Comparison of ENCODE assay signal across 14 mouse cellular contexts in genomic region chr13:21811074-21811473, GRCm38 (mm10). TPM values are rescaled to one million over a fixed set of nuclear protein-coding genes. Genes with fewer than 3 reads are reported as not detected.
A peak's percentile ranks its signal among the peaks of the same experiment; 100 is the strongest.
DNase-seq lines count a peak whose midpoint lies in the region; ATAC-seq and TF ChIP-seq lines count a peak whose summit lies in the region.
"Not testable (repeated sequence)": the region's sequence is repeated elsewhere in the genome, so short reads cannot be mapped to it uniquely, and the experiment has no call there.
"Had no signal": no experiment of that assay in that cellular context is flagged by ENCODE, and none has a peak within 500 bp of the region (broad histone marks: within the 10 kb centered on the region; RNA-seq: fewer than 3 reads in every experiment).

No protein-coding gene starts in this region.

- H3K36me3 ChIP-seq in embryonic facial prominence, embryonic 12.5 days; forebrain, embryonic 14.5 days (ENCODE audit: control insufficient read depth, insufficient read depth, low read length); hindbrain, embryonic 11.5 days (ENCODE audit: control insufficient read depth, insufficient read depth, low read length); intestine, embryonic 16.5 days (ENCODE audit: control insufficient read depth, insufficient read depth, low read length); limb, embryonic 13.5 days; lung, embryonic 14.5 days (ENCODE audit: insufficient read depth); midbrain, embryonic 13.5 days; neural tube, embryonic 13.5 days: not testable (repeated sequence)

- not testable (repeated sequence) for TF ChIP-seq CTCF in lung, embryonic 14.5 days (IDR thresholded peaks at IDR 0.05; ENCODE audit: low read depth)

- DNase-seq in forebrain, embryonic 14.5 days (ENCODE audit: low spot score); hindbrain, embryonic 11.5 days (ENCODE audit: low spot score); lung, embryonic 14.5 days: not testable (repeated sequence)

- H3K27me3 ChIP-seq in embryonic facial prominence, embryonic 12.5 days; forebrain, embryonic 14.5 days (replicated peaks; ENCODE audit: control insufficient read depth, insufficient read depth, low read length); hindbrain, embryonic 11.5 days (ENCODE audit: control insufficient read depth, insufficient read depth, low read length); intestine, embryonic 16.5 days (replicated peaks; ENCODE audit: control insufficient read depth, insufficient read depth, low read length); limb, embryonic 13.5 days; lung, embryonic 14.5 days (ENCODE audit: insufficient read depth, low read length); midbrain, embryonic 13.5 days; neural tube, embryonic 13.5 days: not testable (repeated sequence)

- no CpG with 5 or more reads among the region's 8 CpGs for WGBS in embryonic facial prominence, embryonic 12.5 days
- no CpG with 5 or more reads among the region's 8 CpGs for WGBS in forebrain, embryonic 14.5 days
- WGBS in hindbrain, embryonic 11.5 days = no CpG with 5 or more reads among the region's 8 CpGs
- WGBS in intestine, embryonic 16.5 days = no CpG with 5 or more reads among the region's 8 CpGs
- no CpG with 5 or more reads among the region's 8 CpGs for WGBS in limb, embryonic 13.5 days
- WGBS in lung, embryonic 14.5 days = no CpG with 5 or more reads among the region's 8 CpGs
- no CpG with 5 or more reads among the region's 8 CpGs for WGBS in midbrain, embryonic 13.5 days
- no CpG with 5 or more reads among the region's 8 CpGs for WGBS in neural tube, embryonic 13.5 days

- H3K4me3 ChIP-seq in embryonic facial prominence, embryonic 12.5 days; forebrain, embryonic 14.5 days (ENCODE audit: low read depth, low read length); hindbrain, embryonic 11.5 days (ENCODE audit: low read depth, low read length); intestine, embryonic 16.5 days (ENCODE audit: low read length); limb, embryonic 13.5 days; lung, embryonic 14.5 days (ENCODE audit: low read depth, low read length); midbrain, embryonic 13.5 days (replicated peaks); neural tube, embryonic 13.5 days: not testable (repeated sequence)

- H3K9me3 ChIP-seq in embryonic facial prominence, embryonic 12.5 days; forebrain, embryonic 14.5 days (replicated peaks; ENCODE audit: control insufficient read depth, low read length); hindbrain, embryonic 11.5 days (ENCODE audit: control insufficient read depth, low read length); intestine, embryonic 16.5 days (ENCODE audit: control insufficient read depth, low read length); limb, embryonic 13.5 days; lung, embryonic 14.5 days (ENCODE audit: low read depth, low read length); midbrain, embryonic 13.5 days; neural tube, embryonic 13.5 days: not testable (repeated sequence)

- H3K4me1 ChIP-seq in embryonic facial prominence, embryonic 12.5 days; forebrain, embryonic 14.5 days (ENCODE audit: control insufficient read depth, insufficient read depth, low read length); hindbrain, embryonic 11.5 days (replicated peaks; ENCODE audit: control insufficient read depth, insufficient read depth, low read length); intestine, embryonic 16.5 days (ENCODE audit: control insufficient read depth, insufficient read depth, low read length); limb, embryonic 13.5 days; lung, embryonic 14.5 days (ENCODE audit: insufficient read depth); midbrain, embryonic 13.5 days (replicated peaks); neural tube, embryonic 13.5 days (replicated peaks): not testable (repeated sequence)

- H3K9ac ChIP-seq in embryonic facial prominence, embryonic 12.5 days; forebrain, embryonic 14.5 days (ENCODE audit: low read length); hindbrain, embryonic 11.5 days (ENCODE audit: low read depth, low read length); intestine, embryonic 16.5 days (ENCODE audit: low read depth, low read length); limb, embryonic 13.5 days; lung, embryonic 14.5 days; midbrain, embryonic 13.5 days (replicated peaks); neural tube, embryonic 13.5 days: not testable (repeated sequence)

- not testable (repeated sequence) for H3K27ac ChIP-seq in embryonic facial prominence, embryonic 12.5 days; forebrain, embryonic 14.5 days (ENCODE audit: low read depth, low read length); hindbrain, embryonic 11.5 days (ENCODE audit: low read depth, low read length); intestine, embryonic 16.5 days (ENCODE audit: low read length); limb, embryonic 13.5 days; lung, embryonic 14.5 days (ENCODE audit: low read depth); midbrain, embryonic 13.5 days; neural tube, embryonic 13.5 days (replicated peaks)

- not testable (repeated sequence) for H3K4me2 ChIP-seq in embryonic facial prominence, embryonic 12.5 days (replicated peaks); forebrain, embryonic 14.5 days (ENCODE audit: low read length); hindbrain, embryonic 11.5 days (replicated peaks; ENCODE audit: low read depth, low read length); intestine, embryonic 16.5 days (ENCODE audit: low read depth, low read length); limb, embryonic 13.5 days (replicated peaks); lung, embryonic 14.5 days; midbrain, embryonic 13.5 days (replicated peaks); neural tube, embryonic 13.5 days

- peak; percentile 29; the same call in 1 of the 2 replicates for ATAC-seq in embryonic facial prominence, embryonic 12.5 days (ENCODE audit: insufficient number of reproducible peaks, insufficient read depth, low FRiP score, low TSS enrichment)
- peak; percentile 22 for ATAC-seq in forebrain, embryonic 14.5 days
- ATAC-seq in hindbrain, embryonic 11.5 days (ENCODE audit: low FRiP score) = peak; percentile 48
- ATAC-seq in intestine, embryonic 16.5 days = peak; percentile 19
- ATAC-seq in limb, embryonic 13.5 days (ENCODE audit: low FRiP score, low read depth) = peak; percentile 13
- ATAC-seq in lung, embryonic 14.5 days (ENCODE audit: insufficient read depth) = peak; percentile 41
- peak; percentile 47 for ATAC-seq in midbrain, embryonic 13.5 days
- peak; percentile 18 for ATAC-seq in neural tube, embryonic 13.5 days (ENCODE audit: low read depth)

RNA-seq across cellular contexts. Expression of gene Hist1h4m, which starts 0.5 kb away (rescaled TPM):
- polyA plus RNA-seq in embryonic facial prominence, embryonic 12.5 days (2016; fragmentation: Nextera tagmentation; extraction: Ambion mirVana) = not detected in 2 replicates
- not detected in 2 replicates for polyA plus RNA-seq in forebrain, embryonic 14.5 days (2014; fragmentation: Nextera tagmentation; extraction: Ambion mirVana)
- not detected in 2 replicates for polyA plus RNA-seq in hindbrain, embryonic 11.5 days (2014; fragmentation: Nextera tagmentation; extraction: Ambion mirVana)
- polyA plus RNA-seq in intestine, embryonic 16.5 days (2015; fragmentation: Nextera tagmentation; extraction: Ambion mirVana) = 1.0 TPM in 1 of 2 replicates, not detected in the other
- not detected in 2 replicates for polyA plus RNA-seq in limb, embryonic 13.5 days (2015; fragmentation: Nextera tagmentation; extraction: Ambion mirVana)
- not detected in 2 replicates for polyA plus RNA-seq in lung, embryonic 14.5 days (2014; fragmentation: Nextera tagmentation; extraction: Ambion mirVana)
- not detected in 2 replicates for polyA plus RNA-seq in midbrain, embryonic 13.5 days (2015; fragmentation: Nextera tagmentation; extraction: Ambion mirVana)
- polyA plus RNA-seq in neural tube, embryonic 13.5 days (2015; fragmentation: Nextera tagmentation; extraction: Ambion mirVana) = not detected in 2 replicates
- polyA plus RNA-seq: brain, embryonic 14.5 days; forebrain, embryonic 10.5 days; heart, embryonic 15.5 days; kidney, adult 2 months; liver, adult 2 months had no signal

RNA-seq across cellular contexts. Expression of gene Hist1h2ao, which starts 0.8 kb away (rescaled TPM):
- not detected in 2 replicates for polyA plus RNA-seq in embryonic facial prominence, embryonic 12.5 days (2016; fragmentation: Nextera tagmentation; extraction: Ambion mirVana)
- polyA plus RNA-seq in forebrain, embryonic 14.5 days (2014; fragmentation: Nextera tagmentation; extraction: Ambion mirVana) = not detected in 2 replicates
- 2.1 TPM in 1 of 2 replicates, not detected in the other for polyA plus RNA-seq in hindbrain, embryonic 11.5 days (2014; fragmentation: Nextera tagmentation; extraction: Ambion mirVana)
- polyA plus RNA-seq in intestine, embryonic 16.5 days (2015; fragmentation: Nextera tagmentation; extraction: Ambion mirVana) = not detected in 2 replicates
- polyA plus RNA-seq in limb, embryonic 13.5 days (2015; fragmentation: Nextera tagmentation; extraction: Ambion mirVana) = not detected in 2 replicates
- polyA plus RNA-seq in lung, embryonic 14.5 days (2014; fragmentation: Nextera tagmentation; extraction: Ambion mirVana) = 1.9 TPM in 1 of 2 replicates, not detected in the other
- polyA plus RNA-seq in midbrain, embryonic 13.5 days (2015; fragmentation: Nextera tagmentation; extraction: Ambion mirVana) = not detected in 2 replicates
- polyA plus RNA-seq in neural tube, embryonic 13.5 days (2015; fragmentation: Nextera tagmentation; extraction: Ambion mirVana) = not detected in 2 replicates
- polyA plus RNA-seq: brain, embryonic 14.5 days; forebrain, embryonic 10.5 days; heart, embryonic 15.5 days; kidney, adult 2 months; large intestine, adult 2 months; liver, adult 2 months had no signal

RNA-seq across cellular contexts. Expression of gene Hist1h2bq, which starts 1.1 kb away (rescaled TPM):
- polyA plus RNA-seq in embryonic facial prominence, embryonic 12.5 days (2016; fragmentation: Nextera tagmentation; extraction: Ambion mirVana) = 35.6 and 40.3 TPM in 2 replicates
- polyA plus RNA-seq in forebrain, embryonic 14.5 days (2014; fragmentation: Nextera tagmentation; extraction: Ambion mirVana) = 9.2 and 17.1 TPM in 2 replicates
- 17.8 and 18.7 TPM in 2 replicates for polyA plus RNA-seq in hindbrain, embryonic 11.5 days (2014; fragmentation: Nextera tagmentation; extraction: Ambion mirVana)
- 13.4 and 17.9 TPM in 2 replicates for polyA plus RNA-seq in intestine, embryonic 16.5 days (2015; fragmentation: Nextera tagmentation; extraction: Ambion mirVana)
- 33.2 and 35.5 TPM in 2 replicates for polyA plus RNA-seq in limb, embryonic 13.5 days (2015; fragmentation: Nextera tagmentation; extraction: Ambion mirVana)
- polyA plus RNA-seq in lung, embryonic 14.5 days (2014; fragmentation: Nextera tagmentation; extraction: Ambion mirVana) = 24.4 and 25.8 TPM in 2 replicates
- 11.1 and 13.1 TPM in 2 replicates for polyA plus RNA-seq in midbrain, embryonic 13.5 days (2015; fragmentation: Nextera tagmentation; extraction: Ambion mirVana)
- 4.3 and 4.4 TPM in 2 replicates for polyA plus RNA-seq in neural tube, embryonic 13.5 days (2015; fragmentation: Nextera tagmentation; extraction: Ambion mirVana)

RNA-seq across cellular contexts. Expression of gene Hist1h4n, which starts 20.9 kb away (rescaled TPM):
- polyA plus RNA-seq in embryonic facial prominence, embryonic 12.5 days (2016; fragmentation: Nextera tagmentation; extraction: Ambion mirVana) = 18.0 and 19.5 TPM in 2 replicates
- 4.6 and 16.7 TPM in 2 replicates for polyA plus RNA-seq in forebrain, embryonic 14.5 days (2014; fragmentation: Nextera tagmentation; extraction: Ambion mirVana)
- 13.4 and 14.6 TPM in 2 replicates for polyA plus RNA-seq in hindbrain, embryonic 11.5 days (2014; fragmentation: Nextera tagmentation; extraction: Ambion mirVana)
- polyA plus RNA-seq in intestine, embryonic 16.5 days (2015; fragmentation: Nextera tagmentation; extraction: Ambion mirVana) = 5.7 and 9.6 TPM in 2 replicates
- polyA plus RNA-seq in limb, embryonic 13.5 days (2015; fragmentation: Nextera tagmentation; extraction: Ambion mirVana) = 20.5 and 21.8 TPM in 2 replicates
- polyA plus RNA-seq in lung, embryonic 14.5 days (2014; fragmentation: Nextera tagmentation; extraction: Ambion mirVana) = 31.8 and 32.5 TPM in 2 replicates
- polyA plus RNA-seq in midbrain, embryonic 13.5 days (2015; fragmentation: Nextera tagmentation; extraction: Ambion mirVana) = 11.0 and 11.2 TPM in 2 replicates
- 7.0 and 7.5 TPM in 2 replicates for polyA plus RNA-seq in neural tube, embryonic 13.5 days (2015; fragmentation: Nextera tagmentation; extraction: Ambion mirVana)

RNA-seq across cellular contexts. Expression of gene Hist1h2ap, which starts 22.2 kb away (rescaled TPM):
- polyA plus RNA-seq in embryonic facial prominence, embryonic 12.5 days (2016; fragmentation: Nextera tagmentation; extraction: Ambion mirVana) = 4,825 and 4,891 TPM in 2 replicates
- polyA plus RNA-seq in forebrain, embryonic 14.5 days (2014; fragmentation: Nextera tagmentation; extraction: Ambion mirVana) = 2,010 and 3,186 TPM in 2 replicates
- 4,676 and 4,856 TPM in 2 replicates for polyA plus RNA-seq in hindbrain, embryonic 11.5 days (2014; fragmentation: Nextera tagmentation; extraction: Ambion mirVana)
- polyA plus RNA-seq in intestine, embryonic 16.5 days (2015; fragmentation: Nextera tagmentation; extraction: Ambion mirVana) = 2,307 and 2,693 TPM in 2 replicates
- polyA plus RNA-seq in limb, embryonic 13.5 days (2015; fragmentation: Nextera tagmentation; extraction: Ambion mirVana) = 3,649 and 3,737 TPM in 2 replicates
- 5,437 and 5,439 TPM in 2 replicates for polyA plus RNA-seq in lung, embryonic 14.5 days (2014; fragmentation: Nextera tagmentation; extraction: Ambion mirVana)
- 1,729 and 1,932 TPM in 2 replicates for polyA plus RNA-seq in midbrain, embryonic 13.5 days (2015; fragmentation: Nextera tagmentation; extraction: Ambion mirVana)
- 641 and 649 TPM in 2 replicates for polyA plus RNA-seq in neural tube, embryonic 13.5 days (2015; fragmentation: Nextera tagmentation; extraction: Ambion mirVana)
